In genomic region chr1:85598271-85599012, GRCm38 (mm10) we compare ENCODE assay signal across 8 mouse cellular contexts. TPM values are rescaled to one million over a fixed set of nuclear protein-coding genes. Genes with fewer than 3 reads are reported as not detected.
DNase-seq lines count a peak whose midpoint lies in the region; ATAC-seq and TF ChIP-seq lines count a peak whose summit lies in the region.
"Not testable (repeated sequence)": the region's sequence is repeated elsewhere in the genome, so short reads cannot be mapped to it uniquely, and the experiment has no call there.

Sp110 (minus strand) TSS chr1:85598817.

- WGBS in liver, embryonic 13.5 days (ENCODE audit: insufficient replicate concordance), result 44% methylated on average over 17 of the region's 17 CpGs
- 70% methylated on average over 17 of the region's 17 CpGs for WGBS in olfactory bulb, adult 2 months

- not testable (repeated sequence) for TF ChIP-seq CTCF in olfactory bulb, adult 2 months (IDR thresholded peaks at IDR 0.05; ENCODE audit: insufficient read depth, low read depth, low read length)

- not testable (repeated sequence) for H3K27ac ChIP-seq in liver, embryonic 13.5 days; olfactory bulb, adult 2 months (ENCODE audit: insufficient read depth, low read depth, low read length)

- intact Hi-C loops in gastrocnemius, postnatal 14 days (cut with DNase I; ENCODE audit: low total_unique reads), result not testable (repeated sequence)

- H3K36me3 ChIP-seq in liver, embryonic 13.5 days, result not testable (repeated sequence)

- not testable (repeated sequence) for H3K9ac ChIP-seq in liver, embryonic 13.5 days

- peak; percentile 57 for ATAC-seq in activated CD4-positive, CD25-positive, alpha-beta regulatory T cell, adult 4 months
- not testable (repeated sequence) for ATAC-seq in liver, embryonic 13.5 days (ENCODE audit: low read depth)

- peak within 1 kb of the TSS; percentile 33; the same call in 1 of the 2 replicates for H3K4me2 ChIP-seq in liver, embryonic 13.5 days

- DNase-seq in B cell, adult 2 months, result peak; percentile 52 to 57
- DNase-seq in gastrocnemius, postnatal 14 days, result peak; percentile 3
- DNase-seq in induced T-regulatory cell, adult 2 months (ENCODE audit: low read depth), result peak; percentile 66
- DNase-seq in liver, embryonic 13.5 days, result not testable (repeated sequence)
- peak; percentile 49 for DNase-seq in lung, postnatal 36 days
- peak; percentile 48 for DNase-seq in thymus, postnatal 0 days (ENCODE audit: low spot score)

- not testable (repeated sequence) for H3K9me3 ChIP-seq in liver, embryonic 13.5 days (replicated peaks)

- not testable (repeated sequence) for H3K27me3 ChIP-seq in liver, embryonic 13.5 days

- H3K4me1 ChIP-seq in liver, embryonic 13.5 days (replicated peaks); olfactory bulb, adult 2 months (ENCODE audit: control insufficient read depth, insufficient read depth, low read length): not testable (repeated sequence)

- not testable (repeated sequence) for H3K4me3 ChIP-seq in liver, embryonic 13.5 days (replicated peaks); olfactory bulb, adult 2 months (ENCODE audit: insufficient read depth, low read depth, low read length)

- not testable (repeated sequence) for TF ChIP-seq POLR2A in olfactory bulb, adult 2 months (IDR thresholded peaks at IDR 0.05; ENCODE audit: insufficient read depth, low read depth, low read length)

RNA-seq across cellular contexts. Expression of gene Sp110, which starts in this region (rescaled TPM):
- polyA plus RNA-seq in activated CD4-positive, CD25-positive, alpha-beta regulatory T cell, adult 4 months (2017; shearing (Covaris generic)), result 100 to 1,000 TPM; 278 to 316 TPM
- total RNA-seq in gastrocnemius, postnatal 14 days (2021), result under 1 TPM; 0.49 to 0.84 TPM
- 5.1 and 5.7 TPM in 2 replicates for polyA plus RNA-seq in liver, embryonic 13.5 days (2015; fragmentation: Nextera tagmentation; extraction: Ambion mirVana)
- 241 TPM in 1 of 2 replicates, not detected in the other for polyA plus RNA-seq in olfactory bulb, adult 2 months (2012; ENCODE audit: insufficient read depth, insufficient read length, low replicate concordance, missing spikeins)
- polyA plus RNA-seq in thymus, postnatal 0 days (2015; fragmentation: Nextera tagmentation; extraction: Ambion mirVana), result 105 and 138 TPM in 2 replicates

Comparison
In these comparisons a context has a peak if more than half of its experiments do, and no peak if none do; other contexts are left out.
1. Peak in DNase-seq in gastrocnemius, postnatal 14 days; RNA of the gene not detected or under 1 TPM.